ENCODE assay signal across 27 mouse cellular contexts in the genomic region with DNA sequence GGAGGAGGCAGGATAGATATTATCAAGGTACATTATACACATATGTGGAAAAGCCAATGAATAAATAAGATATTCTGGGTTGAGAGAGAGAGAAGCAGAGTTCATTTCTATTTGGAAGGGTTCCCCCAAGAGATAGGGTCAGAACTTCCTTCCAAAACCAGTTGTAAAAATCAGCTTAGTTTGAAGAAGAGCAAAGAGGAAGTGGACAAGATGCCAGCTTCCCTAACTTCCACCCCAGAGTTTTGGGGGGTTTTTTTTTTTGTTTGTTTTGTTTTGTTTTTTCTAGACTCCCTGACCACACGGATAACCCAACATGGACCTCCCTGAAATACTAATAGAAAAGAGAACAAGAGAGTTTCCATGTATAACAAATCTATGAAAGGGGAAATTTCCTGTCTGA. TPM values are rescaled to one million over a fixed set of nuclear protein-coding genes. Genes with fewer than 3 reads are reported as not detected.
DNase-seq lines count a peak whose midpoint lies in the region; ATAC-seq and TF ChIP-seq lines count a peak whose summit lies in the region.
"Had no signal": no experiment of that assay in that cellular context is flagged by ENCODE, and none has a peak within 500 bp of the region (broad histone marks: within the 10 kb centered on the region; RNA-seq: fewer than 3 reads in every experiment).

No protein-coding gene starts in this region.

- 35% methylated on average over 1 of the region's 1 CpGs for WGBS in spleen, adult 2 months

- no peak for TF ChIP-seq CTCF in spleen, adult 2 months (IDR thresholded peaks at IDR 0.05; ENCODE audit: extremely low read depth, insufficient read depth, insufficient read length, insufficient replicate concordance)

- TF ChIP-seq POLR2A in spleen, adult 2 months (IDR thresholded peaks at IDR 0.05; ENCODE audit: low read depth, low read length): no peak

- no peak overlapping the region for H3K4me3 ChIP-seq in spleen, adult 2 months (ENCODE audit: extremely low read depth, insufficient read depth, insufficient read length)
- H3K4me3 ChIP-seq: embryonic facial prominence, embryonic 12.5 days; embryonic facial prominence, embryonic 15.5 days; heart, embryonic 12.5 days; heart, embryonic 15.5 days; hindbrain, embryonic 10.5 days; hindbrain, embryonic 13.5 days; intestine, embryonic 15.5 days had no signal

- peaks cover 4% of the 10 kb centered on the region; the same call in 1 of the 2 replicates for H3K4me1 ChIP-seq in spleen, adult 2 months (ENCODE audit: control insufficient read depth, insufficient read depth, insufficient read length)
- H3K4me1 ChIP-seq: embryonic facial prominence, embryonic 12.5 days; embryonic facial prominence, embryonic 15.5 days; heart, embryonic 12.5 days; heart, embryonic 15.5 days; hindbrain, embryonic 10.5 days; hindbrain, embryonic 13.5 days; intestine, embryonic 15.5 days had no signal

- DNase-seq in spleen, adult 2 months (ENCODE audit: low read depth in 1 of 2, low spot score in 2 of 2): no peak
- no peak for DNase-seq in spleen, postnatal 36 days (ENCODE audit: low spot score in 2 of 2)
- no peak for DNase-seq in gastrocnemius, postnatal 4 days (ENCODE audit: low spot score in 2 of 2)
- DNase-seq in adrenal gland, postnatal 10 days: no peak
- DNase-seq: adrenal gland, adult 2 months; adrenal gland, postnatal 25 days; B cell, adult 2 months; cerebellum, adult 18-20 months; cerebellum, adult 9-10 months; cerebellum, postnatal 14 days; forebrain, postnatal 0 days; gastrocnemius, postnatal 10 days; gastrocnemius, postnatal 36 days; heart, adult 18-20 months; heart, postnatal 10 days; heart, postnatal 36 days had no signal

- peaks cover 4% of the 10 kb centered on the region; the same call in 1 of the 2 replicates for H3K36me3 ChIP-seq in spleen, adult 2 months (ENCODE audit: control insufficient read depth, insufficient read depth, low read length)
- H3K36me3 ChIP-seq: embryonic facial prominence, embryonic 12.5 days; embryonic facial prominence, embryonic 15.5 days; heart, embryonic 12.5 days; heart, embryonic 15.5 days; hindbrain, embryonic 10.5 days; hindbrain, embryonic 13.5 days; intestine, embryonic 15.5 days had no signal

- peak overlapping the region; percentile 25; the same call in 1 of the 2 replicates for H3K27ac ChIP-seq in spleen, adult 2 months (ENCODE audit: insufficient read depth, low read length)
- H3K27ac ChIP-seq: embryonic facial prominence, embryonic 12.5 days; embryonic facial prominence, embryonic 15.5 days; heart, embryonic 15.5 days; hindbrain, embryonic 10.5 days; hindbrain, embryonic 13.5 days; intestine, embryonic 15.5 days had no signal

- peak; percentile 67 for ATAC-seq in granulocyte monocyte progenitor cell, adult 5-6 weeks (replicated peaks; ENCODE audit: poor library complexity, severe bottlenecking)
- peak; percentile 46 for ATAC-seq in monocyte, adult 5-6 weeks (replicated peaks; ENCODE audit: insufficient number of reproducible peaks, low FRiP score, low TSS enrichment, poor library complexity, severe bottlenecking)
- ATAC-seq: forebrain, embryonic 14.5 days; forebrain, postnatal 0 days; hindbrain, embryonic 16.5 days; intestine, embryonic 15.5 days had no signal

- H3K27me3 ChIP-seq in spleen, adult 2 months (ENCODE audit: control insufficient read depth, insufficient read depth, low read length): no peaks in the 10 kb centered on the region
- H3K27me3 ChIP-seq: embryonic facial prominence, embryonic 12.5 days; embryonic facial prominence, embryonic 15.5 days; heart, embryonic 12.5 days; heart, embryonic 15.5 days; hindbrain, embryonic 13.5 days; intestine, embryonic 15.5 days had no signal

RNA-seq across cellular contexts. Expression of gene Pttg1, which starts 57.7 kb away (rescaled TPM):
- polyA plus RNA-seq in spleen, adult 2 months (2012; rRNA removed): 11.4 and 15.6 TPM in 2 replicates
- total RNA-seq in granulocyte monocyte progenitor cell, adult 5-6 weeks (2014; fragmentation: Nextera tagmentation): 57.8 and 90.6 TPM in 2 replicates
- 58.6 and 63.3 TPM in 2 replicates for total RNA-seq in granulocyte monocyte progenitor cell, adult 5-6 weeks (2017)
- 67.5 to 109 TPM (median 103 TPM) in 3 replicates for total RNA-seq in monocyte, adult 5-6 weeks (2017)
- 10 to 100 TPM; 25.7 to 25.9 TPM for total RNA-seq in gastrocnemius, postnatal 4 days (2021)
- 10 to 100 TPM; 44.3 to 48.8 TPM for total RNA-seq in adrenal gland, postnatal 10 days (2021)
